Mouse (Mus musculus) kidney, postnatal 25 days (tissue): ENCODE measurements at regions not wholly inside any gene's neighbourhood (a gene's known extent, or its start where the extent isn't known, plus 50 kb on each side); places are given as distances from the start of the nearest gene placed in this dataset.
A peak's percentile ranks its signal among the peaks of the same experiment; 100 is the strongest.
"Not testable (repeated sequence)": the region's sequence is repeated elsewhere in the genome, so short reads cannot be mapped to it uniquely, and the experiment has no call there.

Source experiments
- DNase-seq, 2 experiments: peaks; one replicate each; pipeline ENCODE4 v3.0.0; 2021; ENCODE audit warnings: mixed read lengths in 2 of 2

DNA sequence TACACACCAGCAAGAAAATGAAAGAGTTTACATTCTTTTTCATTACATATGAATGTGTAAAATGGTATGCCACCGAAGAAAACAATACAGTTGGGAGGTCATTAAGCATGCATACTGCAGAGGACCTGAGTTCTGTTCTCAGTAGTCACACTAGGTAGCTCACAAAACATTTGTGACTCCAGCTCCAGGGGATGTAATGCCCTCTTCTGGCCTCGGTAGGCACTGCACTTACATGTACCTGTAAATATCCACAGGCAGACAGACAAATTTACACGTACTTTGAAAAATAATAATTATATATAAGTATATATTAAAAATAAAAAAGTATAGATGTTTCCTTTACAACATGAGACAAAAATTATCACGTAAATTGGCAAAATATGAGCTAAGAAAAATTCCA, 342.3 kb upstream of the Gm28363 start:
- DNase-seq = peak; percentile 11 to 34

DNA sequence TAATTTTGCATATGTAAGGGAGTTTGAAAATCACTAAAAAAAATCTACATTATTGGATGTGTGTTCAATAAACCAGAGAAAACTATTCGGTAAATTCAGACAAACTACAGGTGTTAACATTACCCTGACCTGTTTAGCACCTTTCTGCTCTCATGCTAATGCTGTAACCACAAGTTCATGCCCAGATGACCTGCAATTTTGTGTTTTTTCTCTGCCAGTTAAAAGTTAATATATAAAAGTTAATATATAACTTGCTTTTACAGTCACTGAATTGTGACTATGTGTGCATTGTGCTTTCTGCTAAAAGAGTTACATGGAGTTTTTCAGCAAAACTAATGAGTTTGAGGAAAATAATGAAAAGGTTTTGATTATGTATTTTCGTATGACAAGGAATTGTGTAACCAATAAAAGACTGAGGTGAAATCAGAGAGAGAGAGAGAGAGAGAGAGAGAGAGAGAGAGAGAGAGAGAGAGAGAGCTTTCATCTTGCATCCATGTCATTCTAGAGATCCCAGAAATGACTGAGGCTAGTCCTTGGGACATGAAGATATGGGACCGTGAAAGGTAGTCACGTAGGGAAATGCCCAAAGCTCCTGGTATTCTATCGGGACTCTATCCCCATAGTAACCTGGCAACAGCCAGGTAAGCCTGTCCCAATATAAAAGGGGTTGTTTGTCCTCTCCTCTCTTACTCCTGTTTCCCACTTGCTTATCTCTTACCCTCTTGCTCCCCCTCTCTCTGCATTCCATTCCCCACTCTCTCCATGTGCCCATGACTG, 340.3 kb upstream of the Gm28363 start:
- DNase-seq = peak in 1 of 2 experiments; percentile 4

DNA sequence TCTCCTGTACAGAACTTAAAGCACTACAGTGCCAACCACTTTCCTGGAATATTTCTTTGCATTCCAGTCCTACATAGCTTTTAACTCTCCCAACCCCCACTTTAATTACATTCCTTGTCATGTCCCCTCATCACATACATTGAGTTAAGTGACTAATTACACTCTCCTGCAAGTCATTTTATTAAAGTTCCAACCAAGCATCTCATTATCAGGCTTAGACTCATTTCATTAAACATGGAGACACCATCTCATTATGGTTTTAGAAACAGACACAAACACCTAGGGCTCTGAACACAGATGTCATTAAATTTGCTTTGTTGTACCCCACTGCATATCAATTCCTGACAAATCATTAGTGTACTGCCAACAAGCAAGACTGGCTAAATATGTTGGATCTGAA, 332.9 kb upstream of the Gm28363 start:
- no peak for DNase-seq

DNA sequence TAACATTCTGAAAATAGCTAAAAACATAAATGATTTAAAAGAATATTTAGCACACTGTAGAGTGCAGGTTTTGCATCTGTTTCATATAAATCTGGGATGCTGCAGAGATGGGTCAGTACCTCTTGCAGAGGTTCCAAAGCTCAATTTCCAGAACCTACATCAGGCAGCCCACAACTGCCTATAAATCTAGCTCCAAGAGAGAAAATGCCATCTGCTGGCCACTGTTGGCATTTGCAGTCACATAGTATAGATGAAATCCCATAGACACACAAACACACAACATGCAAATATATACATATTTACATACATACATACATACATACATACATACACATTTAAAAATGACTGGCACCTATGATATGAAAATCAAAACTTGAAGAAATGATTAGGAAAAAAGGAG, 284.6 kb upstream of the Gm28363 start:
- peak in 1 of 2 experiments; percentile 51 for DNase-seq

DNA sequence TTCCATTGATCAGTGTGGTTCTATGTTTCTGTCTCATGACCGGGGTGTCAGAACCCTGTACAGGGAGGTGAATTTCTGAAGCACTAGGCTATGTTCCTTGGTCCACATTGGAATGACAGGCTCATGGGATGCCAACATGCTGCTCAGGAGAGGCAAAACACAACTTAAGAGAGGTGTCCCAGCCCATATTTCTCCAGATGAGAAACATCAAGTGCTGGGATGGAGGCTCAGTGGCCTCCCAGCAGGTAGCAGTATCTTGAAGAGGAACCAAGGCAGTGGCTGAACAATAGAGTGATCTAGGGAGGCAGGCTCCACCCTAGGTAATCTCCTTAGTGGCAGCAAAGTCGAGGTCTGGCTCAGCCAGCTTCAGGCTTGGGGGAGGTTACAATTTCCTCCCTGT, 239.2 kb upstream of the Gm28363 start:
- no peak for DNase-seq

DNA sequence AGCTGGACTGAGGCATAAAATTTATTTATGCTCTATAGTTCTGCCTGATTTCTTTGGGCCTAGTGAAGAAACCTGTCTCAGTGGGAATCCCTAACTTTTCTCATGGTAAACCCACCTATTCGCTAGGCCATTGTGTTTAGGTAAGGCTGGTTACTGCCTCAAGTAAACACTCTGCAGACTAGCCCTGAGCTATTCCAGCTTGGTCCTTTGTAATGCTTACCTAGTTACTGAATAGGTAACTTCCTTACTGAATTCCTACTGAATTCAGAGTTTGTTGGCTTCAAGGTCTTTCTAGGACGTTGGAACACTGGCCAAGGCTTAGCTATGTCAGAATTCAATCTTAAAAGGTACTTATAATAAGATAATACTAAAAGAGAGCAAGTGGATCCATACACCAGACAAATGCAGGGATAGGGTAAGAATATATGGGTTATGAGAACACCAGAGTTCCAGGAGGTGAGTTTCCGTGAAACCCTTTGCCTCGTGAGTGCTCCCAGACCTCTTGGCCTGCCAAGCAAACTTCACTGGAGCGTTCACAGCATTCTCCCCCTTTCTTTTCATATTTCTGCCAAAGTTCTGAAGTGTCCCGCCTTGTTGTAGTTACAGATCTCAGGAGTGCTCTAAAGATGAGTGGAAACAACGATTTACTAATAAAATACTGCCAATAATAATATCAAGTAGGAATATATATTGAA, 238.6 kb upstream of the Gm28363 start:
- not testable (repeated sequence) for DNase-seq

DNA sequence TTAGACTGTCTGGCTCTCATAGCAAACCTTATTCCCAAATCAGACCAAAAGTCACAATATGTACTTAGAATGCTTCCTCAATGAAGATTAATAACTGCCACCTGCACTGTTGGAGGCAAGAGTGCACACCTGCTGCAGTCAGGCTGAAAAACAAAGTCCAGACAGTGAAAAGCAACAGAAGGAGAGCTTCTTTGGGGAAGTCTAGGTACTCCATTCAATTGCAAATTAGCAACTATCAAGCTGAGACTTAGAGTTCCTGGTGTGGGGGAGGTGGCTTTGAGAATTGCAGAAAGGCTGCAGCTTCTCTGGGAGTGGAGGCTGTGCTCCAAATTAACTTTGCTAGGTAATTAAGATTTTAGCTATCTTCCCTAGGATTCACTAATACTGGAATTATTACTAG, 237.8 kb upstream of the Gm28363 start:
- DNase-seq = not testable (repeated sequence)

DNA sequence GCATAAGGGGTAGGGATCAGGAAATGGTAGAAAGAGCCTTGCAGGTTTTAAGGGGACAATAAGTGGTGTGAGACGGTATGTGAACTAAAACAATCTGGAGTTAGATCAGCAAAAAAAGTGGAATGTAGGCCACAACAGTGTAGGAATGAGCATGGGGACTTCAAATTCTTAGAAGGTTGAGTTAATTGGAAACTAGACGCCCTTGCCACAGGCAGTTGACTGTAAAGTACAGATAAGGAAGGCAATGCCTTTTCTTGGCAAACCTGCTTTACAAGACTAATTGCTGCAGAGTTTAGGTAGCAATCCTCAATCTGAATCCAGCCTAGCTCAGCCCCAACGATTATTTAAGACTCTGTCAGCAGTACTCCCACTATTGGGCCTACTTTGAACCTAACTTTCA, 206.8 kb upstream of the Gm28363 start:
- DNase-seq = peak; percentile 45 to 52

DNA sequence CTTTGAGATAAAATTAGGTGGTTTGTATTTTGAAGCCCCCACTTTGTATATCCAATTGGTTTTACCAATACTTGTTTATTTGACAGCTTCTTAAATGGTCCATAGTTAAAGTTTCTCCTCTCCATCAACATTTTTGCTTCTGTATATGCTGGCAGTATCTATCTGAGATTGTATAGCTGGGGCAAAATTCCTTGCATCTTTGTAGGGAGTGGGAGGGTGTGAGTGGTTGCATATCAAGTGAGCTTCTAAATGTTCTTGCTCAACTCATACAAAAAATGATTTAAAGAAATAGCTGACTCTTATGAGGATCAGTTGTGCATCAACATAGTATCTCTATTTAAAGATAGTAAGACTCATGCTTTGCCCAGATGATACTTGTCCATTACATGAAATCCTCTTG, 199.9 kb upstream of the Gm28363 start:
- DNase-seq = no peak

DNA sequence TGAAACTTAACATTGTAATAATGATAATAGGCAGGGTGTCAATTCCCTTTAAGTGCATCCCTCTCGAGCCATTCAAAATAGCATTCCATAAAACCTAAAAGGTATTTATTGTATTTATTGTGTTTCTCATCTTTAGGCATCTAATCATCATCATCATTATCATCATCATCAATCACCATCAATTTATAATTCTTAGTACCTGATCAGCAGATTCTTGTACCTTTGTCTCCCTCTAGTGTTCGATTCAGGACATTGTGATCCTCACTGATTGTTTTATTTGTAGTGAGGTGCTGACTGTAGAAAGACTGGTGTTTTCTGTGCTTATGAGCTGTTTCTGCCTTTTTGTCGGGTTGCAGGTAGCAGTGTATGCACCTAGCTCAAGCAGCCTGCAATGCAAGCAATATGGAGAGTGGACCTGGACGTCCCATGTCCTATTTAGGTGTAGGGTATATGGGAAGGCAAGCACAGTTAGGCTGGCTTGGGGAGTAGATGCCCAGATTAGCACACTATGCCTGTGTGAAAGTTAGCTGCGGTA, 177.4 kb upstream of the Gm28363 start:
- no peak for DNase-seq
